Mouse (Mus musculus) limb, embryonic 14.5 days (tissue): Measurements from ENCODE around the gene Gm20708. TPM values are rescaled to one million over a fixed set of nuclear protein-coding genes. Genes with fewer than 3 reads are reported as not detected.

ENCODE experiments used
- ATAC-seq: fragments of 200-750 bp; cut with Nextera tagmentation; 2 replicates; pipeline ENCODE4 v1.8.0; 2017; ENCODE audit warnings: low read depth, moderate number of reproducible peaks, moderate TSS enrichment; ENCODE audit not compliant: low FRiP score
- DNase-seq: peaks from one replicate; pipeline ENCODE4 v3.0.0-alpha.2; 2015; ENCODE audit warnings: low spot score
- H3K27ac ChIP-seq: fragments of 300-500 bp; sonication (generic); replicated peaks from 2 replicates; pipeline ENCODE4 v1.5.1; 2014; ENCODE audit warnings: low read depth, mild to moderate bottlenecking, low read length, moderate library complexity, mixed read lengths
- H3K27me3 ChIP-seq: fragments of 300-500 bp; sonication (generic); 2 replicates; pipeline ENCODE4 v1.6.1; 2014; ENCODE audit warnings: low read length, mixed read lengths; ENCODE audit not compliant: control insufficient read depth, insufficient read depth
- H3K36me3 ChIP-seq: fragments of 300-500 bp; sonication (generic); 2 replicates; pipeline ENCODE4 v1.6.1; 2014; ENCODE audit warnings: mild to moderate bottlenecking, low read length, moderate library complexity, mixed read lengths; ENCODE audit not compliant: control insufficient read depth, insufficient read depth
- H3K4me1 ChIP-seq: fragments of 300-500 bp; sonication (generic); 2 replicates; pipeline ENCODE4 v1.6.1; 2014; ENCODE audit warnings: antibody characterized with exemption, low read length, mixed read lengths; ENCODE audit not compliant: control insufficient read depth, insufficient read depth
- H3K4me2 ChIP-seq: fragments of 300-500 bp; sonication (generic); replicated peaks from 2 replicates; pipeline ENCODE4 v1.6.1; 2014; ENCODE audit warnings: low read depth, mild to moderate bottlenecking, low read length, moderate library complexity; ENCODE audit not compliant: severe bottlenecking
- H3K4me3 ChIP-seq: fragments of 300-500 bp; sonication (generic); replicated peaks from 2 replicates; pipeline ENCODE4 v1.5.1; 2014; ENCODE audit warnings: low read length
- H3K9ac ChIP-seq: fragments of 300-500 bp; sonication (generic); 2 replicates; pipeline ENCODE4 v1.6.1; 2014; ENCODE audit warnings: mild to moderate bottlenecking, low read depth, low read length, moderate library complexity; ENCODE audit not compliant: severe bottlenecking
- H3K9me3 ChIP-seq: fragments of 300-500 bp; sonication (generic); 2 replicates; pipeline ENCODE4 v1.6.1; 2016; ENCODE audit warnings: low read length; ENCODE audit not compliant: control insufficient read depth
- POLR2A ChIP-seq: fragments of 200-500 bp; IDR thresholded peaks from 2 replicates; pipeline ENCODE4 v1.8.0; 2012; ENCODE audit warnings: inconsistent platforms, mild to moderate bottlenecking, moderate library complexity, borderline replicate concordance; ENCODE audit not compliant: insufficient read depth, insufficient read length; ENCODE audit errors: extremely low read depth
- WGBS: fragments of 180-500 bp; shearing (Covaris S2); extraction: QIAGEN DNeasy Blood & Tissue Kit; methylation state at CpG from one replicate; pipeline ENCODE4 v1.1.7; 2014; 5-methylcytosine and 5-hydroxymethylcytosine counted together
- polyA plus RNA-seq, 2 experiments: library from polyadenylated mRNA; depleted of rRNA in 1 of 2; stranded (reverse) in 1 of 2; unstranded in 1 of 2; fragments of >200 nt; fragmentation: Nextera tagmentation in 1 of 2; extraction: Ambion mirVana in 1 of 2; gene quantifications; 2 replicates each; pipeline versions ENCODE4 v1.2.1 to v1.2.3; 2012 to 2014

Gene Gm20708
- polyA plus RNA-seq, 2 experiments, result 0.62 to 0.92 TPM

- TF ChIP-seq POLR2A, result no peak
- no peak overlapping the region for H3K4me2 ChIP-seq
- H3K27ac ChIP-seq, result no peak overlapping the region
- no peaks in the 10 kb centered on the region for H3K9me3 ChIP-seq
- H3K36me3 ChIP-seq, result no peaks in the 10 kb centered on the region
- no peaks in the 10 kb centered on the region for H3K4me1 ChIP-seq
- no peak overlapping the region for H3K4me3 ChIP-seq
- DNase-seq (no peak), ATAC-seq (no peak)
- H3K9ac ChIP-seq, result no peak overlapping the region
- 88% methylated on average over 1 of the region's 1 CpGs for WGBS
- H3K27me3 ChIP-seq, result no peaks in the 10 kb centered on the region
These were observed 29.6 kb downstream of the Gm20708 start for GRCm38 (mm10) chr11:117839021-117839420.

GRCm38 (mm10) chr11:117840910-117841309 is 31.4 kb downstream of the Gm20708 start:
- no peak overlapping the region for H3K4me2 ChIP-seq
- H3K36me3 ChIP-seq, result no peaks in the 10 kb centered on the region
- no peak for ATAC-seq
- H3K9ac ChIP-seq, result no peak overlapping the region
- H3K27me3 ChIP-seq, result no peaks in the 10 kb centered on the region
- H3K27ac ChIP-seq, result no peak overlapping the region
- H3K4me1 ChIP-seq, result no peaks in the 10 kb centered on the region
- no peak for DNase-seq
- H3K9me3 ChIP-seq, result no peaks in the 10 kb centered on the region
- no peak overlapping the region for H3K4me3 ChIP-seq
- no peak for TF ChIP-seq POLR2A
- WGBS, result 48% methylated on average over 1 of the region's 1 CpGs

- ATAC-seq (no peak), DNase-seq (no peak)
- H3K36me3 ChIP-seq, result no peaks in the 10 kb centered on the region
- H3K9me3 ChIP-seq, result no peaks in the 10 kb centered on the region
- WGBS, result 80% methylated on average over 2 of the region's 2 CpGs
- peaks cover 8% of the 10 kb centered on the region; the same call in 1 of the 2 replicates for H3K4me1 ChIP-seq
- no peak overlapping the region for H3K4me2 ChIP-seq
- H3K4me3 ChIP-seq, result no peak overlapping the region
- no peaks in the 10 kb centered on the region for H3K27me3 ChIP-seq
- no peak overlapping the region for H3K27ac ChIP-seq
- no peak overlapping the region for H3K9ac ChIP-seq
- no peak for TF ChIP-seq POLR2A
These were observed 34.0 kb downstream of the Gm20708 start for GRCm38 (mm10) chr11:117843434-117843833.

GRCm38 (mm10) chr11:117844997-117845396 is 35.5 kb downstream of the Gm20708 start:
- no peaks in the 10 kb centered on the region for H3K9me3 ChIP-seq
- no peak overlapping the region for H3K4me3 ChIP-seq
- 62% methylated on average over 2 of the region's 2 CpGs for WGBS
- no peak overlapping the region for H3K4me2 ChIP-seq
- H3K27me3 ChIP-seq, result no peaks in the 10 kb centered on the region
- H3K36me3 ChIP-seq, result no peaks in the 10 kb centered on the region
- DNase-seq (no peak), ATAC-seq (no peak)
- no peak overlapping the region for H3K9ac ChIP-seq
- peaks cover 14% of the 10 kb centered on the region; the same call in 1 of the 2 replicates for H3K4me1 ChIP-seq
- TF ChIP-seq POLR2A, result no peak
- no peak overlapping the region for H3K27ac ChIP-seq

GRCm38 (mm10) chr11:117845651-117846050 is 36.2 kb downstream of the Gm20708 start:
- no peak for ATAC-seq
- no peak for DNase-seq
- 82% methylated on average over 2 of the region's 2 CpGs for WGBS
- no peak overlapping the region for H3K27ac ChIP-seq
- no peak overlapping the region for H3K4me3 ChIP-seq
- no peak overlapping the region for H3K4me2 ChIP-seq
- H3K9ac ChIP-seq, result no peak overlapping the region
- H3K27me3 ChIP-seq, result no peaks in the 10 kb centered on the region
- H3K36me3 ChIP-seq, result no peaks in the 10 kb centered on the region; the same call in 1 of the 2 replicates
- H3K9me3 ChIP-seq, result no peaks in the 10 kb centered on the region
- H3K4me1 ChIP-seq, result peaks cover 20% of the 10 kb centered on the region
- TF ChIP-seq POLR2A, result no peak

- no peak for TF ChIP-seq POLR2A
- Histone ChIP-seq H3K36me3 (no peaks in the 10 kb centered on the region; the same call in 1 of the 2 replicates), H3K4me3 (no peak overlapping the region), H3K9ac (no peak overlapping the region), H3K27me3 (no peaks in the 10 kb centered on the region), H3K4me1 (peaks cover 20% of the 10 kb centered on the region), H3K4me2 (no peak overlapping the region), H3K9me3 (no peaks in the 10 kb centered on the region), H3K27ac (no peak overlapping the region)
- WGBS, result 60% methylated on average over 5 of the region's 5 CpGs
- DNase-seq (no peak), ATAC-seq (no peak)
These were observed 37.2 kb downstream of the Gm20708 start for GRCm38 (mm10) chr11:117846640-117847039.
